Mouse (Mus musculus): ENCODE measurements around the gene Mrpl44. TPM values are rescaled to one million over a fixed set of nuclear protein-coding genes. Genes with fewer than 3 reads are reported as not detected.

Gene Mrpl44
- polyA plus RNA-seq, 1 experiment from 2014 or later: 59.1 TPM

- 82% methylated on average over 4 of the region's 4 CpGs for WGBS
Observed at GRCm38 (mm10) chr1:79774164-79774780, 1.5 kb upstream of the Mrpl44 start.

GRCm38 (mm10) chr1:79778011-79778410 lies 2.2 kb downstream of the Mrpl44 start:
- 89% methylated on average over 11 of the region's 11 CpGs for WGBS
- Histone ChIP-seq H3K4me3 (no peak overlapping the region), H3K27ac (no peak overlapping the region), H3K27me3 (ENCODE audit: insufficient read depth, poor library complexity, severe bottlenecking) (no peaks in the 10 kb centered on the region), H3K9me3 (no peaks in the 10 kb centered on the region), H3K4me1 (replicated peaks) (peaks cover 5% of the 10 kb centered on the region; the same call in 1 of the 2 replicates), H3K36me3 (peaks cover 53% of the 10 kb centered on the region)
- no peak for DNase-seq (ENCODE audit: low spot score)

More at GRCm38 (mm10) chr1:79774164-79774780, 1.5 kb upstream of the Mrpl44 start:
- DNase-seq (ENCODE audit: low spot score): no peak
- H3K4me3 ChIP-seq: no peak overlapping the region
- no peaks in the 10 kb centered on the region for H3K9me3 ChIP-seq
- no peaks in the 10 kb centered on the region for H3K27me3 ChIP-seq (ENCODE audit: insufficient read depth, poor library complexity, severe bottlenecking)
- H3K27ac ChIP-seq: no peak overlapping the region
- H3K36me3 ChIP-seq: peaks cover 16% of the 10 kb centered on the region
- H3K4me1 ChIP-seq (replicated peaks): peaks cover 5% of the 10 kb centered on the region; the same call in 1 of the 2 replicates

DNA sequence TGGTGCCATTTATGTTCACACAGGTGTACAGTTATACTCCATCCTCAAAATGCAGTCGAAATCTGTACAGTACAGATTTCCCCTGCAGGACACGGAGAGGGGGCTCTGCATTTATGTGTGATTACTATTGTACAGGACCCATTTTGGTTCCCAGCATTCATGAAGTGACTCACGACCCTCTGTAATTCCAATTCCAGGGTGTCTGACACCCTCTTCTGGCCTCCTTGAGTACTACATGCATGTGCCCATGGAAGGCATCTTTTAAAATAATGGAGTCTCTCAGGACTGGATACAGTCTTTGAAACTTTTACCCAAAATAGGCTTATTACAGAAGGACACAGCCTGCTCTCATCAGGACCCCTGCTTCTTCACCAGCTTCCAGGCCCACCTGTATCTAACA lies 6.6 kb downstream of the Mrpl44 start:
- H3K4me3 ChIP-seq: no peak overlapping the region
- H3K4me1 ChIP-seq (replicated peaks): no peaks in the 10 kb centered on the region
- no peaks in the 10 kb centered on the region for H3K27me3 ChIP-seq (ENCODE audit: insufficient read depth, poor library complexity, severe bottlenecking)
- no peaks in the 10 kb centered on the region for H3K9me3 ChIP-seq
- H3K36me3 ChIP-seq: peaks cover 63% of the 10 kb centered on the region
- 85% methylated on average over 3 of the region's 3 CpGs for WGBS
- no peak for DNase-seq (ENCODE audit: low spot score)
- no peak overlapping the region for H3K27ac ChIP-seq

GRCm38 (mm10) chr1:79786267-79786927 lies 10.6 kb downstream of the Mrpl44 start:
- no peaks in the 10 kb centered on the region for H3K27me3 ChIP-seq (ENCODE audit: insufficient read depth, poor library complexity, severe bottlenecking)
- no peaks in the 10 kb centered on the region for H3K4me1 ChIP-seq (replicated peaks)
- peaks cover 26% of the 10 kb centered on the region for H3K36me3 ChIP-seq
- no peak overlapping the region for H3K4me3 ChIP-seq
- H3K27ac ChIP-seq: no peak overlapping the region
- no peaks in the 10 kb centered on the region for H3K9me3 ChIP-seq
- no peak for DNase-seq (ENCODE audit: low spot score)
- 75% methylated on average over 7 of the region's 7 CpGs for WGBS

DNA sequence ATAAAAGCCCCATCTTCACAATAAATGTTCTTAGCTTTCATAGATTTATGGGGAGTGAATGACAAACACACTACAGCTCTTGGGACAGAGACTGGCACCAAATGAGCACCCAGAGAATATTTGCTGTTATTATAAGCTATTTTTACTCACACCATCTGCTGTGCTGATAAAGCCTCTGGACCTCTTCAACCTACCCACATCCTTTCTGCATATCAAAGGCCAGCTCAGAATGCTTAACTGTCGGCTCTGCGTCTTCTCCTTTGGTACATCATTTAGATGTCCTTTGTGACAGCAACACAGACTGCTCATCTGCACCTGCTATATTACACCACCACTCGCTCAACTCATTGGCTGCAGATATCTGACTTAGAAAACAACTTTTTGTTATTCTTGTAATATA lies 21.3 kb downstream of the Mrpl44 start:
- 90% methylated on average over 3 of the region's 3 CpGs for WGBS

GRCm38 (mm10) chr1:79802858-79803427 lies 27.1 kb downstream of the Mrpl44 start:
- Histone ChIP-seq H3K27me3 (ENCODE audit: insufficient read depth, poor library complexity, severe bottlenecking) (no peaks in the 10 kb centered on the region), H3K36me3 (peaks cover 7% of the 10 kb centered on the region; the same call in 1 of the 2 replicates), H3K27ac (no peak overlapping the region), H3K9me3 (no peaks in the 10 kb centered on the region), H3K4me3 (no peak overlapping the region), H3K4me1 (replicated peaks) (no peaks in the 10 kb centered on the region)
- peak; percentile 7 for DNase-seq (ENCODE audit: low spot score)
- WGBS: 73% methylated on average over 11 of the region's 11 CpGs

More for the DNA sequence above, 21.3 kb downstream of the Mrpl44 start:
- H3K36me3 ChIP-seq: no peaks in the 10 kb centered on the region
- H3K9me3 ChIP-seq: no peaks in the 10 kb centered on the region
- DNase-seq (ENCODE audit: low spot score): no peak
- no peak overlapping the region for H3K4me3 ChIP-seq
- H3K4me1 ChIP-seq (replicated peaks): no peaks in the 10 kb centered on the region
- no peaks in the 10 kb centered on the region for H3K27me3 ChIP-seq (ENCODE audit: insufficient read depth, poor library complexity, severe bottlenecking)
- H3K27ac ChIP-seq: no peak overlapping the region

- Histone ChIP-seq H3K4me3 (no peak overlapping the region), H3K36me3 (peaks cover 7% of the 10 kb centered on the region; the same call in 1 of the 2 replicates), H3K27me3 (ENCODE audit: insufficient read depth, poor library complexity, severe bottlenecking) (no peaks in the 10 kb centered on the region), H3K4me1 (replicated peaks) (no peaks in the 10 kb centered on the region), H3K9me3 (no peaks in the 10 kb centered on the region), H3K27ac (no peak overlapping the region)
- DNase-seq (ENCODE audit: low spot score): no peak
- WGBS: 88% methylated on average over 7 of the region's 7 CpGs
Observed at GRCm38 (mm10) chr1:79803614-79804013, 27.8 kb downstream of the Mrpl44 start.

DNA sequence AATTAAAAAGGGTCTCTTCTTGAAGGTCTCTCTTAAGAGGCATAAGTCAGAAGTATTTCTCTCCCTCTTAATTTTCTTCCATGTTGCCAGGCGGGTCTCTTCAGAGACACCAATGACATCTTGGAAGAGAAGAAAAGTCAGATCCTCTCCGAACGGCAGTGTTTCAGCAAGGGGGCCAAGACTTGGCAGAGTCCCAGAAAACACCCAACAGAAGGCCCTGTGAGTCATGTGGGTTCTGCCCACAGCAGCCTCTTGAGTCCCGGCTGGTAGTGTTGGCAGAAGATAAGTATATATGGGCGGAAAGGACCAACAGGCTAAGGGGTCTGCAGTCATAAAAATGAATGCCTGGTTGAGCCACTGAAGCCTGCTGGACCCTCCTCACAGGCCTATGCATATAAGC lies 31.0 kb downstream of the Mrpl44 start:
- WGBS: 93% methylated on average over 5 of the region's 5 CpGs
- no peak overlapping the region for H3K27ac ChIP-seq
- no peak for DNase-seq (ENCODE audit: low spot score)

GRCm38 (mm10) chr1:79809447-79809846 lies 33.6 kb downstream of the Mrpl44 start:
- H3K36me3 ChIP-seq: 0 out of 2 replicates have a peak, but pooled peaks cover 4% of the 10 kb centered on the region
- no peaks in the 10 kb centered on the region for H3K27me3 ChIP-seq (ENCODE audit: insufficient read depth, poor library complexity, severe bottlenecking)
- no peak overlapping the region for H3K27ac ChIP-seq
- no peak overlapping the region for H3K4me3 ChIP-seq
- H3K9me3 ChIP-seq: no peaks in the 10 kb centered on the region
- no peaks in the 10 kb centered on the region for H3K4me1 ChIP-seq (replicated peaks)
- DNase-seq (ENCODE audit: low spot score): no peak
- 88% methylated on average over 3 of the region's 3 CpGs for WGBS

More for the DNA sequence above, 31.0 kb downstream of the Mrpl44 start:
- H3K4me1 ChIP-seq (replicated peaks): no peaks in the 10 kb centered on the region
- H3K9me3 ChIP-seq: no peaks in the 10 kb centered on the region
- H3K4me3 ChIP-seq: no peak overlapping the region
- H3K27me3 ChIP-seq (ENCODE audit: insufficient read depth, poor library complexity, severe bottlenecking): no peaks in the 10 kb centered on the region
- peaks cover 7% of the 10 kb centered on the region; the same call in 1 of the 2 replicates for H3K36me3 ChIP-seq

DNA sequence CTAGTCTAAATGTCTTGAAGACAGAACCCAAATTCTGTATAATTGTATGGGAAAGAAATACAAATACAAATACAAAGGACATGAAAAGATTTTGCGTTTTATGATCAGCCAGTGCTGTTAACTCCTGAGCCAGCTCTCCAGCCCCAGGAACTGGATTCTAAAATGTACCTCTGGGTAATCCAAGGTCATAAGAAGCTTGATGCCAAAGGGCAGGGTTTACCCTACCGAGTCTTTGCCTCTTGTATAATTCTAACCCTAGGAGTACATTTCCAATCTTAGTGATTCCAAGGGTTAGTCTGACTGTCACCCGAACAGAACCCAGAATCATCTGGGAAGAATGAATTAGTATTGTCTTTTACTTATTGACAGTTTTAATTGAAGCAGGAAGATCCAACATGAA lies 39.6 kb downstream of the Mrpl44 start:
- no peaks in the 10 kb centered on the region for H3K27me3 ChIP-seq (ENCODE audit: insufficient read depth, poor library complexity, severe bottlenecking)
- H3K4me3 ChIP-seq: no peak overlapping the region
- H3K36me3 ChIP-seq: peaks cover 11% of the 10 kb centered on the region
- no peak overlapping the region for H3K27ac ChIP-seq
- 92% methylated on average over 3 of the region's 3 CpGs for WGBS
- no peaks in the 10 kb centered on the region for H3K9me3 ChIP-seq
- no peak for DNase-seq (ENCODE audit: low spot score)
- no peaks in the 10 kb centered on the region for H3K4me1 ChIP-seq (replicated peaks)

DNA sequence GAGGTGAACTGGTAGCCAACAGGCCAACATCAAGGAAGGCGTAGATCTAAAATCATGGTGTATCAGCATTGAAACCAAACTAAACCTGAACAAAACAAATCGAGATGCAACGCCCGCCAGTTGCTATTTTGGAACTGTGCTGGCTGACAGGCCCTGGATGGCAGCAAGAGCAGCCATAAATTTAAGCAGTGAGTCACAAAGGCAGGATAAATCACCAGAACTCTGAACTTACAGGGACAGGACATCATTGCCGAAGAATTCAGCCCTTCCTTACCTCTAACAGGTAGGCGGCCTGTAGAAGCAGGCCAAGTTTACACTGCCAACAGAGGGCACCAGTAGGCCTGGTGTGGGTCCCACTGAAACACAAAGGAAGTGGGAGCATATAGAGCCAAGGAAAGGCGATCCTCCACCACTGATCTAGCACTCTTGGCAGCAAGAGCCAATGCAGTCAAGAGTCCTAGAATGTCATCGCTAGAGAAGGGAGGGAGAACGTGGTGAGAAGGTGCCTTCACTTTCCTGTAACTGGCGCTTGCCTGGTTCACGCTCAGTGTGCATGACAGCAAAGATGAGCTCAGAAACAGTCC lies 43.6 kb downstream of the Mrpl44 start:
- 92% methylated on average over 11 of the region's 11 CpGs for WGBS
- no peaks in the 10 kb centered on the region for H3K4me1 ChIP-seq (replicated peaks)
- no peaks in the 10 kb centered on the region for H3K9me3 ChIP-seq

GRCm38 (mm10) chr1:79822806-79823525 lies 47.1 kb downstream of the Mrpl44 start:
- 81% methylated on average over 13 of the region's 13 CpGs for WGBS
- Histone ChIP-seq H3K9me3 (no peaks in the 10 kb centered on the region), H3K27ac (no peak overlapping the region), H3K36me3 (peaks cover 12% of the 10 kb centered on the region; the same call in 1 of the 2 replicates), H3K4me3 (no peak overlapping the region), H3K27me3 (ENCODE audit: insufficient read depth, poor library complexity, severe bottlenecking) (no peaks in the 10 kb centered on the region), H3K4me1 (replicated peaks) (no peaks in the 10 kb centered on the region)
- DNase-seq (ENCODE audit: low spot score): no peak

More for the DNA sequence above, 43.6 kb downstream of the Mrpl44 start:
- Histone ChIP-seq H3K27me3 (ENCODE audit: insufficient read depth, poor library complexity, severe bottlenecking) (no peaks in the 10 kb centered on the region), H3K27ac (no peak overlapping the region), H3K4me3 (no peak overlapping the region), H3K36me3 (peaks cover 18% of the 10 kb centered on the region)
- no peak for DNase-seq (ENCODE audit: low spot score)

Data from hindbrain, embryonic 10.5 days (tissue).